In genomic region chr2:102986964-102987707, GRCm38 (mm10) we compare ENCODE assay signal across 9 mouse cellular contexts.
DNase-seq lines count a peak whose midpoint lies in the region; ATAC-seq and TF ChIP-seq lines count a peak whose summit lies in the region.
"Had no signal": no experiment of that assay in that cellular context is flagged by ENCODE, and none has a peak within 500 bp of the region (broad histone marks: within the 10 kb centered on the region; RNA-seq: fewer than 3 reads in every experiment).

No protein-coding gene starts in this region.

- WGBS in heart, embryonic 11.5 days (ENCODE audit: insufficient replicate concordance), result 77% methylated on average over 6 of the region's 6 CpGs
- WGBS in embryonic facial prominence, embryonic 14.5 days, result 63% methylated on average over 6 of the region's 6 CpGs
- 69% methylated on average over 6 of the region's 6 CpGs for WGBS in cerebellum, adult 2 months
- 90% methylated on average over 6 of the region's 6 CpGs for WGBS in hindbrain, embryonic 16.5 days

- no peaks in the 10 kb centered on the region for H3K4me1 ChIP-seq in heart, embryonic 11.5 days (ENCODE audit: control insufficient read depth, insufficient read depth, low read length)
- H3K4me1 ChIP-seq in embryonic facial prominence, embryonic 14.5 days (ENCODE audit: control insufficient read depth, insufficient read depth, low read length), result no peaks in the 10 kb centered on the region
- no peaks in the 10 kb centered on the region for H3K4me1 ChIP-seq in cerebellum, adult 2 months (ENCODE audit: control insufficient read depth, insufficient read depth, low read length)
- no peaks in the 10 kb centered on the region for H3K4me1 ChIP-seq in hindbrain, embryonic 16.5 days (ENCODE audit: control insufficient read depth, insufficient read depth, low read depth, low read length)

- H3K36me3 ChIP-seq in heart, embryonic 11.5 days (ENCODE audit: control insufficient read depth, insufficient read depth, low read length), result no peaks in the 10 kb centered on the region
- H3K36me3 ChIP-seq in embryonic facial prominence, embryonic 14.5 days (ENCODE audit: control insufficient read depth, insufficient read depth, low read length), result no peaks in the 10 kb centered on the region
- H3K36me3 ChIP-seq in hindbrain, embryonic 16.5 days (ENCODE audit: control insufficient read depth, insufficient read depth, low read length), result no peaks in the 10 kb centered on the region

- ATAC-seq in heart, embryonic 11.5 days (replicated peaks; ENCODE audit: insufficient number of reproducible peaks, low FRiP score, low TSS enrichment), result no peak
- peak; percentile 55; the same call in 1 of the 2 replicates for ATAC-seq in embryonic facial prominence, embryonic 14.5 days (ENCODE audit: low read depth)
- no peak for ATAC-seq in hindbrain, embryonic 16.5 days

- no peak overlapping the region for H3K4me3 ChIP-seq in heart, embryonic 11.5 days (ENCODE audit: low read depth, low read length)
- H3K4me3 ChIP-seq in embryonic facial prominence, embryonic 14.5 days (ENCODE audit: low read depth, low read length), result no peak overlapping the region
- H3K4me3 ChIP-seq in cerebellum, adult 2 months (replicated peaks; ENCODE audit: insufficient read depth, low read depth, low read length), result no peak overlapping the region
- no peak overlapping the region for H3K4me3 ChIP-seq in hindbrain, embryonic 16.5 days (ENCODE audit: low read length)

- H3K4me2 ChIP-seq in heart, embryonic 11.5 days, result no peak overlapping the region
- no peak overlapping the region for H3K4me2 ChIP-seq in embryonic facial prominence, embryonic 14.5 days (ENCODE audit: low read depth, low read length)
- no peak overlapping the region for H3K4me2 ChIP-seq in hindbrain, embryonic 16.5 days (ENCODE audit: low read length)

- TF ChIP-seq CTCF in cerebellum, adult 2 months (IDR thresholded peaks at IDR 0.05; ENCODE audit: borderline replicate concordance, insufficient read depth, low read depth, low read length), result no peak

- no peak for TF ChIP-seq POLR2A in cerebellum, adult 2 months (IDR thresholded peaks at IDR 0.05; ENCODE audit: borderline replicate concordance, insufficient read depth, low read length)

- H3K27ac ChIP-seq in heart, embryonic 11.5 days (ENCODE audit: low read depth, low read length), result no peak overlapping the region
- no peak overlapping the region for H3K27ac ChIP-seq in embryonic facial prominence, embryonic 14.5 days (replicated peaks; ENCODE audit: low read depth, low read length)
- H3K27ac ChIP-seq in cerebellum, adult 2 months (ENCODE audit: insufficient read depth, low read length), result no peak overlapping the region
- no peak overlapping the region for H3K27ac ChIP-seq in hindbrain, embryonic 16.5 days (ENCODE audit: low read depth, low read length)

- DNase-seq in heart, adult 18-20 months, result peak; percentile 67 to 77
- peak; percentile 15 for DNase-seq in MEL-GATA-1-ER (ENCODE audit: extremely low read depth, low read depth)
- peak; percentile 76 for DNase-seq in embryonic facial prominence, embryonic 14.5 days (ENCODE audit: low spot score)
- peak; percentile 62 for DNase-seq in lung, postnatal 36 days
- no peak for DNase-seq in cerebellum, adult 8-10 months
- no peak for DNase-seq in cerebellum, adult 2 months
- DNase-seq: thymus, adult 18-20 months had no signal

- no peaks in the 10 kb centered on the region for H3K27me3 ChIP-seq in heart, embryonic 11.5 days (ENCODE audit: control insufficient read depth, insufficient read depth, low read length)
- H3K27me3 ChIP-seq in embryonic facial prominence, embryonic 14.5 days (replicated peaks; ENCODE audit: control insufficient read depth, insufficient read depth, low read length), result no peaks in the 10 kb centered on the region
- H3K27me3 ChIP-seq in cerebellum, adult 2 months (ENCODE audit: control insufficient read depth, insufficient read depth, low read length), result no peaks in the 10 kb centered on the region
- H3K27me3 ChIP-seq in hindbrain, embryonic 16.5 days (replicated peaks; ENCODE audit: control insufficient read depth, insufficient read depth, low read length), result no peaks in the 10 kb centered on the region

- no peak overlapping the region for H3K9ac ChIP-seq in heart, embryonic 11.5 days (ENCODE audit: low read depth, low read length)
- H3K9ac ChIP-seq in embryonic facial prominence, embryonic 14.5 days (ENCODE audit: low read depth, low read length), result no peak overlapping the region
- no peak overlapping the region for H3K9ac ChIP-seq in hindbrain, embryonic 16.5 days (ENCODE audit: low read depth, low read length)

- no peaks in the 10 kb centered on the region for H3K9me3 ChIP-seq in heart, embryonic 11.5 days (replicated peaks; ENCODE audit: control insufficient read depth, low read length)
- no peaks in the 10 kb centered on the region for H3K9me3 ChIP-seq in embryonic facial prominence, embryonic 14.5 days (ENCODE audit: control insufficient read depth, low read length)
- no peaks in the 10 kb centered on the region for H3K9me3 ChIP-seq in hindbrain, embryonic 16.5 days (ENCODE audit: control insufficient read depth, low read length)

Comparison
In these comparisons a context has a peak if more than half of its experiments do, and no peak if none do; other contexts are left out.
1. DNase-seq: peak in heart, adult 18-20 months (2 of 2), MEL-GATA-1-ER (single experiment), embryonic facial prominence, embryonic 14.5 days (single experiment) and lung, postnatal 36 days (single experiment); none in cerebellum, adult 8-10 months (single experiment) and cerebellum, adult 2 months (0 of 2).